Mouse (Mus musculus): ENCODE measurements around the gene H2-Ke6. TPM values are rescaled to one million over a fixed set of nuclear protein-coding genes. Genes with fewer than 3 reads are reported as not detected.

The H2-Ke6 gene
- total and polyA plus RNA-seq, 3 experiments = 44.7 to 77.5 (median 58.6) TPM

- Histone ChIP-seq H3K4me1 (ENCODE audit: insufficient read depth, low read depth, low read length) (no peaks in the 10 kb centered on the region; the same call in 1 of the 2 replicates), H3K4me3 (ENCODE audit: low read depth, low read length) (no peak overlapping the region), H3K36me3 (replicated peaks) (no peaks in the 10 kb centered on the region), H3K9me3 (replicated peaks) (peaks cover 13% of the 10 kb centered on the region), H3K27me3 (ENCODE audit: insufficient read depth, low read length) (peaks cover 14% of the 10 kb centered on the region; the same call in 1 of the 2 replicates)
- no peak for DNase-seq (ENCODE audit: low spot score)
- TF ChIP-seq GATA2 (IDR thresholded peaks at IDR 0.05; ENCODE audit: borderline replicate concordance, low read depth, low read length) (no peak), GATA1 (IDR thresholded peaks at IDR 0.05; ENCODE audit: borderline replicate concordance, low read length) (no peak), TAL1 (conservative IDR thresholded peaks at IDR 0.05; ENCODE audit: low read depth, low read length) (no peak), POLR2AphosphoS5 (IDR thresholded peaks at IDR 0.05; ENCODE audit: insufficient replicate concordance, low read depth, low read length) (no peak), CTCF (IDR thresholded peaks at IDR 0.05; ENCODE audit: low read depth, low read length) (no peak)
- no peak for ATAC-seq (ENCODE audit: extremely low read depth, insufficient number of reproducible peaks, low FRiP score, poor library complexity, severe bottlenecking)
Measured at GRCm38 (mm10) chr17:34047404-34048050, 19.7 kb upstream of the H2-Ke6 start.

GRCm38 (mm10) chr17:34045941-34046340 lies 18.1 kb upstream of the H2-Ke6 start:
- Histone ChIP-seq H3K27me3 (ENCODE audit: insufficient read depth, low read length) (peaks cover 27% of the 10 kb centered on the region), H3K4me1 (ENCODE audit: insufficient read depth, low read depth, low read length) (peaks cover 5% of the 10 kb centered on the region), H3K36me3 (replicated peaks) (no peaks in the 10 kb centered on the region), H3K9me3 (replicated peaks) (peaks cover 13% of the 10 kb centered on the region), H3K4me3 (ENCODE audit: low read depth, low read length) (no peak overlapping the region)
- ATAC-seq (ENCODE audit: extremely low read depth, insufficient number of reproducible peaks, low FRiP score, poor library complexity, severe bottlenecking) (no peak), DNase-seq (ENCODE audit: low spot score) (no peak)
- TF ChIP-seq POLR2AphosphoS5 (IDR thresholded peaks at IDR 0.05; ENCODE audit: insufficient replicate concordance, low read depth, low read length) (no peak), CTCF (IDR thresholded peaks at IDR 0.05; ENCODE audit: low read depth, low read length) (no peak), TAL1 (conservative IDR thresholded peaks at IDR 0.05; ENCODE audit: low read depth, low read length) (no peak), GATA1 (IDR thresholded peaks at IDR 0.05; ENCODE audit: borderline replicate concordance, low read length) (no peak), GATA2 (IDR thresholded peaks at IDR 0.05; ENCODE audit: borderline replicate concordance, low read depth, low read length) (no peak)

DNA sequence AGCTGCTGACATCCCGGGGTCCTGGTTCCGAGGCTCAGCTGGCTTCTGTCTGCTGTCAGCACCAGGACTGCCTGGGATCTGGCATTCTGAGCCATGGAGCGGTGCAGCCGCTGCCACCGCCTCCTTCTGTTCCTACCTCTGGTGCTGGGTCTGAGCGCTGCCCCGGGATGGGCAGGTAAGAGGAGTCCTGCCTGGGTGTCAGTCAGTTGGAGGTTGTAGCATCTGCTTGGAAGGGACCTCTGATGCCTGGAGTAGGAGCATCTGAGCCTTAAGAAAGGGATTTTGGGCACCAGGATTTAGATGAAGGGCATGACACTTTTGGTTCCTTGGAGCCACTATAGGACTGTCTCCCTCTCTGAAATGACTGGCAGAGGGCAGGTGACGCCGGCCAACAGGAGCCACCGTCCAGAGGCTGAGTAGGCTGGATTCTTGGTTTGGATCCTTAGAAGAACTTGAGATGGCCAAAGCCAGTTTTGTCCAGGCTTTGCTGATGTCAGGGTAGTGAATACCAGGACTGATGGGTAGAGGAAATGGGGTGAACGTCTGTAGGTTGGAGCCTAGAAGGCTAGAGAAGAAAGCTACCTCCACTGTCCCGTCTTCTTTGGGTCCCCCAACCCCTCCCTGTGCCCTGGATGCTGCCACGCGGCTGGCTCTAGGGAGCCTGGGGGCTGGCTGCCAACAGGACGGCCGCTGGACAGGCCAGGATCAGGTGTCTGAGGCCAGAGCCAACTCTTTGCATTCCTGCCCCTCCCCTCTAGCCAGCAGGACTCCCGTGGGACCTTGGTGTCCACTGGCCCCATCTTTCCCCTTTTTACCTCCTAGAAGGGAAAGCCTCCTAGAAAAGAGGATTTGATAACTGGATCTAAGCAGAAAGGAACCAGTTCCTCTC lies 11.9 kb upstream of the H2-Ke6 start:
- H3K27me3 ChIP-seq (ENCODE audit: insufficient read depth, low read length) = peaks cover 36% of the 10 kb centered on the region
- no peaks in the 10 kb centered on the region for H3K9me3 ChIP-seq (replicated peaks)
- H3K4me3 ChIP-seq (ENCODE audit: low read depth, low read length) = no peak overlapping the region
- H3K36me3 ChIP-seq (replicated peaks) = peaks cover 41% of the 10 kb centered on the region
- ATAC-seq (ENCODE audit: extremely low read depth, insufficient number of reproducible peaks, low FRiP score, poor library complexity, severe bottlenecking) = no peak
- TF ChIP-seq GATA2 (IDR thresholded peaks at IDR 0.05; ENCODE audit: borderline replicate concordance, low read depth, low read length) = no peak
- no peak for TF ChIP-seq CTCF (IDR thresholded peaks at IDR 0.05; ENCODE audit: low read depth, low read length)
- no peak for TF ChIP-seq TAL1 (conservative IDR thresholded peaks at IDR 0.05; ENCODE audit: low read depth, low read length)
- TF ChIP-seq POLR2AphosphoS5 (IDR thresholded peaks at IDR 0.05; ENCODE audit: insufficient replicate concordance, low read depth, low read length) = no peak
- TF ChIP-seq GATA1 (IDR thresholded peaks at IDR 0.05; ENCODE audit: borderline replicate concordance, low read length) = no peak
- H3K4me1 ChIP-seq (ENCODE audit: insufficient read depth, low read depth, low read length) = peaks cover 37% of the 10 kb centered on the region
- no peak for DNase-seq (ENCODE audit: low spot score)

GRCm38 (mm10) chr17:34038878-34039561 lies 11.2 kb upstream of the H2-Ke6 start, which contains the start of gene Col11a2:
Col11a2 (plus strand) TSS chr17:34039437.
- H3K9me3 ChIP-seq (replicated peaks) = no peaks in the 10 kb centered on the region
- no peak within 1 kb of the TSS for H3K4me3 ChIP-seq (ENCODE audit: low read depth, low read length)
- no peak for TF ChIP-seq TAL1 (conservative IDR thresholded peaks at IDR 0.05; ENCODE audit: low read depth, low read length)
- TF ChIP-seq POLR2AphosphoS5 (IDR thresholded peaks at IDR 0.05; ENCODE audit: insufficient replicate concordance, low read depth, low read length) = no peak
- no peak for TF ChIP-seq CTCF (IDR thresholded peaks at IDR 0.05; ENCODE audit: low read depth, low read length)
- TF ChIP-seq GATA1 (IDR thresholded peaks at IDR 0.05; ENCODE audit: borderline replicate concordance, low read length) = no peak
- TF ChIP-seq GATA2 (IDR thresholded peaks at IDR 0.05; ENCODE audit: borderline replicate concordance, low read depth, low read length) = no peak
- ATAC-seq (ENCODE audit: extremely low read depth, insufficient number of reproducible peaks, low FRiP score, poor library complexity, severe bottlenecking) = no peak
- DNase-seq (ENCODE audit: low spot score) = no peak
- H3K36me3 ChIP-seq (replicated peaks) = peaks cover 48% of the 10 kb centered on the region
- H3K4me1 ChIP-seq (ENCODE audit: insufficient read depth, low read depth, low read length) = peaks cover 41% of the 10 kb centered on the region
- H3K27me3 ChIP-seq (ENCODE audit: insufficient read depth, low read length) = peaks cover 32% of the 10 kb centered on the region

- peaks cover 46% of the 10 kb centered on the region for H3K4me1 ChIP-seq (ENCODE audit: insufficient read depth, low read depth, low read length)
- peaks cover 29% of the 10 kb centered on the region for H3K27me3 ChIP-seq (ENCODE audit: insufficient read depth, low read length)
Measured at GRCm38 (mm10) chr17:34038440-34038839, 10.6 kb upstream of the H2-Ke6 start.

DNA sequence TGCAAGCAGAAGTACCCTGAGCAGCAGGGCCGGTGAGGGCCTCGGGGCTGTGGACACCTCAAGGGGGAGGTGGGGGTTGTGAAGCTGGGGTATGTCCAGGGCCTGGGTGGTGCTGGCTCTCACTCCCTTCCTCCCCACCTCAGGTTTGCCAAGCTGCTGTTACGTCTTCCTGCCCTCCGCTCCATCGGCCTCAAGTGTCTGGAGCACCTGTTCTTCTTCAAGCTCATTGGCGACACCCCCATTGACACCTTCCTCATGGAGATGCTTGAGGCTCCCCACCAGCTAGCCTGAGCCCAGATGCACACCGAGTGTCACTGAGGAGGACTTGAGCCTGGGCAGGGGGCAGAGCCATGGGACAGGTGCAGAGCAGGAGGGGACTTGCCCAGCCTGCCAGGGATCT lies 9.4 kb upstream of the H2-Ke6 start:
- TF ChIP-seq GATA2 (IDR thresholded peaks at IDR 0.05; ENCODE audit: borderline replicate concordance, low read depth, low read length) = no peak
- no peak for TF ChIP-seq GATA1 (IDR thresholded peaks at IDR 0.05; ENCODE audit: borderline replicate concordance, low read length)
- DNase-seq (ENCODE audit: low spot score) (no peak), ATAC-seq (ENCODE audit: extremely low read depth, insufficient number of reproducible peaks, low FRiP score, poor library complexity, severe bottlenecking) (no peak)
- Histone ChIP-seq H3K4me3 (ENCODE audit: low read depth, low read length) (no peak overlapping the region), H3K9me3 (replicated peaks) (no peaks in the 10 kb centered on the region), H3K4me1 (ENCODE audit: insufficient read depth, low read depth, low read length) (peaks cover 58% of the 10 kb centered on the region), H3K27me3 (ENCODE audit: insufficient read depth, low read length) (peaks cover 24% of the 10 kb centered on the region), H3K36me3 (replicated peaks) (peaks cover 59% of the 10 kb centered on the region)

More at GRCm38 (mm10) chr17:34038440-34038839, 10.6 kb upstream of the H2-Ke6 start:
- no peak for TF ChIP-seq GATA1 (IDR thresholded peaks at IDR 0.05; ENCODE audit: borderline replicate concordance, low read length)
- no peak for DNase-seq (ENCODE audit: low spot score)
- no peak for ATAC-seq (ENCODE audit: extremely low read depth, insufficient number of reproducible peaks, low FRiP score, poor library complexity, severe bottlenecking)
- Histone ChIP-seq H3K4me3 (ENCODE audit: low read depth, low read length) (no peak overlapping the region), H3K36me3 (replicated peaks) (peaks cover 54% of the 10 kb centered on the region), H3K9me3 (replicated peaks) (no peaks in the 10 kb centered on the region)

Data from G1E (cell line).